Mouse (Mus musculus) embryonic facial prominence, embryonic 12.5 days (tissue): Measurements from ENCODE around the gene Ddx24. TPM values are rescaled to one million over a fixed set of nuclear protein-coding genes. Genes with fewer than 3 reads are reported as not detected.
A peak's percentile ranks its signal among the peaks of the same experiment; 100 is the strongest.
"Not testable (repeated sequence)": the region's sequence is repeated elsewhere in the genome, so short reads cannot be mapped to it uniquely, and the experiment has no call there.

Experiments used
- ATAC-seq: fragments of 200-750 bp; cut with Nextera tagmentation; 2 replicates; pipeline ENCODE4 v1.8.0; 2017; ENCODE audit not compliant: insufficient number of reproducible peaks, insufficient read depth, low FRiP score, low TSS enrichment
- H3K27ac ChIP-seq: fragments of 300-500 bp; sonication (generic); 2 replicates; pipeline ENCODE4 v1.5.1; 2016; ENCODE audit warnings: mild to moderate bottlenecking
- H3K27me3 ChIP-seq: fragments of 300-500 bp; sonication (generic); 2 replicates; pipeline ENCODE4 v1.6.1; 2016; ENCODE audit warnings: mild to moderate bottlenecking, moderate library complexity
- H3K36me3 ChIP-seq: fragments of 300-500 bp; sonication (generic); 2 replicates; pipeline ENCODE4 v1.6.1; 2016; ENCODE audit warnings: mild to moderate bottlenecking
- H3K4me1 ChIP-seq: fragments of 300-500 bp; sonication (generic); 2 replicates; pipeline ENCODE4 v1.6.1; 2016
- H3K4me2 ChIP-seq: fragments of 300-500 bp; sonication (generic); replicated peaks from 2 replicates; pipeline ENCODE4 v1.6.1; 2016; ENCODE audit warnings: mild to moderate bottlenecking, moderate library complexity
- H3K4me3 ChIP-seq: fragments of 300-500 bp; sonication (generic); 2 replicates; pipeline ENCODE4 v1.5.1; 2016; ENCODE audit warnings: mild to moderate bottlenecking
- H3K9ac ChIP-seq: fragments of 300-500 bp; sonication (generic); 2 replicates; pipeline ENCODE4 v1.6.1; 2016; ENCODE audit warnings: mild to moderate bottlenecking, moderate library complexity
- H3K9me3 ChIP-seq: fragments of 300-500 bp; sonication (generic); 2 replicates; pipeline ENCODE4 v1.6.1; 2016; ENCODE audit warnings: mild to moderate bottlenecking, moderate library complexity
- WGBS: fragments of 180-500 bp; shearing (Covaris S2); methylation state at CpG from one replicate; pipeline ENCODE4 v1.1.7; 2016; 5-methylcytosine and 5-hydroxymethylcytosine counted together
- polyA plus RNA-seq: library from polyadenylated mRNA; unstranded; fragments of >200 nt; fragmentation: Nextera tagmentation; extraction: Ambion mirVana; gene quantifications from 2 replicates; pipeline ENCODE4 v1.2.1, GENCODE M21; 2016

The Ddx24 gene
- 109 and 121 TPM in 2 replicates for polyA plus RNA-seq

GRCm38 (mm10) chr12:103425729-103426470 is at the start of gene Ddx24:
TSS of gene Ddx24 (minus strand) at chr12:103425830.
- WGBS: 1% methylated on average over 33 of the region's 33 CpGs
- no peaks in the 10 kb centered on the region for H3K9me3 ChIP-seq
- H3K4me2 ChIP-seq: peak within 1 kb of the TSS; percentile 84
- peak within 1 kb of the TSS; percentile 75 for H3K9ac ChIP-seq
- H3K4me1 ChIP-seq: peaks cover 29% of the 10 kb centered on the region
- H3K4me3 ChIP-seq: peak within 1 kb of the TSS; percentile 82
- no peak within 1 kb of the TSS for H3K27ac ChIP-seq
- H3K27me3 ChIP-seq: no peaks in the 10 kb centered on the region
- peaks cover 10% of the 10 kb centered on the region for H3K36me3 ChIP-seq
- peak; percentile 100 for ATAC-seq

GRCm38 (mm10) chr12:103474481-103474880 is 48.9 kb upstream of the Ddx24 start:
- Histone ChIP-seq H3K36me3 (no peaks in the 10 kb centered on the region), H3K27me3 (no peaks in the 10 kb centered on the region), H3K4me3 (no peak overlapping the region), H3K9me3 (no peaks in the 10 kb centered on the region), H3K27ac (no peak overlapping the region), H3K4me2 (no peak overlapping the region), H3K4me1 (no peaks in the 10 kb centered on the region), H3K9ac (no peak overlapping the region)
- WGBS: 52% methylated on average over 2 of the region's 2 CpGs
- ATAC-seq: no peak

GRCm38 (mm10) chr12:103457140-103457539 is 31.5 kb upstream of the Ddx24 start, which contains the start of gene Ifi27l2b:
TSS of gene Ifi27l2b (minus strand) at chr12:103457223.
- no peak within 1 kb of the TSS for H3K4me2 ChIP-seq
- no peak within 1 kb of the TSS for H3K4me3 ChIP-seq
- no peaks in the 10 kb centered on the region for H3K9me3 ChIP-seq
- H3K9ac ChIP-seq: no peak within 1 kb of the TSS
- ATAC-seq: no peak
- H3K36me3 ChIP-seq: no peaks in the 10 kb centered on the region
- no peaks in the 10 kb centered on the region for H3K4me1 ChIP-seq
- H3K27ac ChIP-seq: no peak within 1 kb of the TSS
- no peaks in the 10 kb centered on the region for H3K27me3 ChIP-seq
- WGBS: 74% methylated on average over 3 of the region's 3 CpGs

- WGBS: no CpG with 5 or more reads among the region's 1 CpGs
- H3K4me3 ChIP-seq, H3K27me3 ChIP-seq, H3K4me2 ChIP-seq, H3K4me1 ChIP-seq, H3K27ac ChIP-seq, H3K36me3 ChIP-seq, ATAC-seq, H3K9ac ChIP-seq, H3K9me3 ChIP-seq: not testable (repeated sequence)
These were observed 31.1 kb upstream of the Ddx24 start for GRCm38 (mm10) chr12:103456727-103457126.

GRCm38 (mm10) chr12:103453361-103453760 is 27.7 kb upstream of the Ddx24 start:
- H3K36me3 ChIP-seq: no peaks in the 10 kb centered on the region
- H3K4me1 ChIP-seq: no peaks in the 10 kb centered on the region
- no peak overlapping the region for H3K4me2 ChIP-seq
- no peak overlapping the region for H3K27ac ChIP-seq
- no peak overlapping the region for H3K4me3 ChIP-seq
- H3K9ac ChIP-seq: no peak overlapping the region
- no peaks in the 10 kb centered on the region for H3K9me3 ChIP-seq
- no peak for ATAC-seq
- H3K27me3 ChIP-seq: no peaks in the 10 kb centered on the region

- Histone ChIP-seq H3K4me2 (no peak overlapping the region), H3K4me1 (no peaks in the 10 kb centered on the region), H3K9me3 (no peaks in the 10 kb centered on the region), H3K36me3 (no peaks in the 10 kb centered on the region), H3K4me3 (no peak overlapping the region), H3K27me3 (no peaks in the 10 kb centered on the region), H3K9ac (no peak overlapping the region), H3K27ac (no peak overlapping the region)
- ATAC-seq: no peak
- WGBS: 78% methylated on average over 3 of the region's 3 CpGs
These were observed 19.4 kb upstream of the Ddx24 start for GRCm38 (mm10) chr12:103445060-103445459.

- 51% methylated on average over 6 of the region's 7 CpGs for WGBS
- not testable (repeated sequence) for H3K9me3 ChIP-seq, H3K9ac ChIP-seq, H3K36me3 ChIP-seq, H3K4me2 ChIP-seq, H3K27ac ChIP-seq, H3K4me3 ChIP-seq, H3K4me1 ChIP-seq, H3K27me3 ChIP-seq, ATAC-seq
These were observed 18.6 kb upstream of the Ddx24 start for GRCm38 (mm10) chr12:103444261-103444660.

- no peak within 1 kb of the TSS for H3K27ac ChIP-seq
- no peaks in the 10 kb centered on the region for H3K27me3 ChIP-seq
- no peaks in the 10 kb centered on the region for H3K9me3 ChIP-seq
- H3K4me2 ChIP-seq: no peak within 1 kb of the TSS
- H3K9ac ChIP-seq: no peak within 1 kb of the TSS
- no peak for ATAC-seq
- no peak within 1 kb of the TSS for H3K4me3 ChIP-seq
- H3K36me3 ChIP-seq: no peaks in the 10 kb centered on the region
- 61% methylated on average over 3 of the region's 3 CpGs for WGBS
- no peaks in the 10 kb centered on the region for H3K4me1 ChIP-seq
These were observed 17.9 kb upstream of the Ddx24 start, which contains the start of gene Ifi27l2a for GRCm38 (mm10) chr12:103443524-103443923. TSS of gene Ifi27l2a (minus strand) at chr12:103443680.

- Histone ChIP-seq H3K4me2 (no peak overlapping the region), H3K9ac (no peak overlapping the region), H3K27me3 (no peaks in the 10 kb centered on the region), H3K27ac (no peak overlapping the region), H3K4me1 (no peaks in the 10 kb centered on the region), H3K9me3 (no peaks in the 10 kb centered on the region), H3K4me3 (no peak overlapping the region), H3K36me3 (no peaks in the 10 kb centered on the region)
- ATAC-seq: no peak
- WGBS: 75% methylated on average over 1 of the region's 1 CpGs
These were observed 12.0 kb upstream of the Ddx24 start for GRCm38 (mm10) chr12:103437601-103438000.

- no peaks in the 10 kb centered on the region for H3K4me1 ChIP-seq
These were observed 9.2 kb upstream of the Ddx24 start for GRCm38 (mm10) chr12:103434861-103435260.

GRCm38 (mm10) chr12:103433986-103434731 is 8.5 kb upstream of the Ddx24 start, which contains the start of gene Ifi27:
TSS of gene Ifi27 (plus strand) at chr12:103434211.
- H3K4me1 ChIP-seq: no peaks in the 10 kb centered on the region
- no peak within 1 kb of the TSS for H3K4me3 ChIP-seq
- ATAC-seq: no peak
- H3K9me3 ChIP-seq: no peaks in the 10 kb centered on the region
- no peaks in the 10 kb centered on the region for H3K36me3 ChIP-seq
- H3K4me2 ChIP-seq: no peak within 1 kb of the TSS; the same call in 1 of the 2 replicates
- WGBS: 61% methylated on average over 8 of the region's 8 CpGs
- H3K27ac ChIP-seq: no peak within 1 kb of the TSS
- no peak within 1 kb of the TSS for H3K9ac ChIP-seq
- no peaks in the 10 kb centered on the region for H3K27me3 ChIP-seq

More at GRCm38 (mm10) chr12:103434861-103435260, 9.2 kb upstream of the Ddx24 start:
- Histone ChIP-seq H3K36me3 (no peaks in the 10 kb centered on the region), H3K4me2 (no peak overlapping the region), H3K27me3 (no peaks in the 10 kb centered on the region), H3K9ac (no peak overlapping the region), H3K9me3 (no peaks in the 10 kb centered on the region), H3K4me3 (no peak overlapping the region), H3K27ac (no peak overlapping the region)
- no peak for ATAC-seq

GRCm38 (mm10) chr12:103433430-103433829 is 7.8 kb upstream of the Ddx24 start:
- Histone ChIP-seq H3K4me3 (no peak overlapping the region), H3K9me3 (no peaks in the 10 kb centered on the region), H3K9ac (no peak overlapping the region), H3K27me3 (no peaks in the 10 kb centered on the region), H3K4me2 (no peak overlapping the region), H3K27ac (no peak overlapping the region), H3K4me1 (no peaks in the 10 kb centered on the region), H3K36me3 (no peaks in the 10 kb centered on the region)
- ATAC-seq: no peak
- 91% methylated on average over 2 of the region's 2 CpGs for WGBS
